Mouse (Mus musculus) intestine, postnatal 0 days (tissue): ENCODE measurements at regions not wholly inside any gene's neighbourhood (a gene's known extent, or its start where the extent isn't known, plus 50 kb on each side); places are given as distances from the start of the nearest gene placed in this dataset.

Experiments
- ATAC-seq: fragments of 200-750 bp; cut with Nextera tagmentation; 2 replicates; pipeline ENCODE4 v1.8.0; 2017; ENCODE audit warnings: mild to moderate bottlenecking, moderate TSS enrichment, moderate library complexity
- H3K27ac ChIP-seq: fragments of 300-500 bp; sonication (generic); 2 replicates; pipeline ENCODE4 v1.5.1; 2014; ENCODE audit warnings: mild to moderate bottlenecking, low read depth, low read length, moderate library complexity
- H3K27me3 ChIP-seq: fragments of 300-500 bp; sonication (generic); replicated peaks from 2 replicates; pipeline ENCODE4 v1.6.1; 2014; ENCODE audit warnings: low read length, mixed read lengths; ENCODE audit not compliant: control insufficient read depth, insufficient read depth
- H3K36me3 ChIP-seq: fragments of 300-500 bp; sonication (generic); 2 replicates; pipeline ENCODE4 v1.6.1; 2014; ENCODE audit warnings: mild to moderate bottlenecking, moderate library complexity; ENCODE audit not compliant: control insufficient read depth, insufficient read depth
- H3K4me1 ChIP-seq: fragments of 300-500 bp; sonication (generic); replicated peaks from 2 replicates; pipeline ENCODE4 v1.6.1; 2014; ENCODE audit warnings: antibody characterized with exemption, low read length, mixed read lengths; ENCODE audit not compliant: control insufficient read depth, insufficient read depth
- H3K4me2 ChIP-seq: fragments of 300-500 bp; sonication (generic); replicated peaks from 2 replicates; pipeline ENCODE4 v1.6.1; 2014; ENCODE audit warnings: low read depth, mild to moderate bottlenecking, moderate library complexity
- H3K4me3 ChIP-seq: fragments of 300-500 bp; sonication (generic); 2 replicates; pipeline ENCODE4 v1.5.1; 2014; ENCODE audit warnings: low read depth, low read length
- H3K9ac ChIP-seq: fragments of 300-500 bp; sonication (generic); 2 replicates; pipeline ENCODE4 v1.6.1; 2014; ENCODE audit warnings: mild to moderate bottlenecking, low read depth, low read length
- H3K9me3 ChIP-seq: fragments of 300-500 bp; sonication (generic); 2 replicates; pipeline ENCODE4 v1.6.1; 2016; ENCODE audit warnings: mixed run types; ENCODE audit not compliant: control insufficient read depth
- CTCF ChIP-seq: sonication (generic); IDR thresholded peaks from 2 replicates; pipeline ENCODE4 v1.5.1; 2016; ENCODE audit warnings: low read depth, mild to moderate bottlenecking, control low read depth, antibody characterized with exemption, moderate library complexity
- WGBS: fragments of 180-500 bp; shearing (Covaris S2); extraction: QIAGEN DNeasy Blood & Tissue Kit; methylation state at CpG from one replicate; pipeline ENCODE4 v1.1.7; 2014; 5-methylcytosine and 5-hydroxymethylcytosine counted together

- H3K36me3 ChIP-seq, result no peaks in the 10 kb centered on the region
- 80% methylated on average over 4 of the region's 4 CpGs for WGBS
- ATAC-seq, result no peak
- H3K4me1 ChIP-seq, result no peaks in the 10 kb centered on the region
- no peaks in the 10 kb centered on the region for H3K27me3 ChIP-seq
- no peak overlapping the region for H3K9ac ChIP-seq
- no peak overlapping the region for H3K4me2 ChIP-seq
- H3K27ac ChIP-seq, result no peak overlapping the region
- H3K9me3 ChIP-seq, result no peaks in the 10 kb centered on the region
- H3K4me3 ChIP-seq, result no peak overlapping the region
- TF ChIP-seq CTCF, result no peak
Observed at GRCm38 (mm10) chr8:41939298-41939697, 522.4 kb upstream of the Frg1 start.

GRCm38 (mm10) chr8:41921106-41921505 lies 504.2 kb upstream of the Frg1 start:
- H3K27ac ChIP-seq, result no peak overlapping the region
- no peaks in the 10 kb centered on the region for H3K9me3 ChIP-seq
- H3K4me3 ChIP-seq, result no peak overlapping the region
- H3K4me1 ChIP-seq, result no peaks in the 10 kb centered on the region
- WGBS, result 86% methylated on average over 7 of the region's 7 CpGs
- no peaks in the 10 kb centered on the region for H3K27me3 ChIP-seq
- H3K4me2 ChIP-seq, result no peak overlapping the region
- ATAC-seq, result no peak
- TF ChIP-seq CTCF, result no peak
- H3K9ac ChIP-seq, result no peak overlapping the region
- no peaks in the 10 kb centered on the region for H3K36me3 ChIP-seq

- no peak for ATAC-seq
- Histone ChIP-seq H3K36me3 (no peaks in the 10 kb centered on the region), H3K27me3 (no peaks in the 10 kb centered on the region), H3K4me3 (no peak overlapping the region), H3K4me1 (no peaks in the 10 kb centered on the region), H3K27ac (no peak overlapping the region), H3K9me3 (no peaks in the 10 kb centered on the region), H3K4me2 (no peak overlapping the region), H3K9ac (no peak overlapping the region)
- no peak for TF ChIP-seq CTCF
- WGBS, result 80% methylated on average over 3 of the region's 3 CpGs
Observed at GRCm38 (mm10) chr8:41920536-41920935, 503.7 kb upstream of the Frg1 start.

GRCm38 (mm10) chr8:41878029-41878748 lies 461.3 kb upstream of the Frg1 start:
- Histone ChIP-seq H3K4me2 (no peak overlapping the region), H3K27me3 (no peaks in the 10 kb centered on the region)

GRCm38 (mm10) chr8:41869681-41870356 lies 452.9 kb upstream of the Frg1 start:
- TF ChIP-seq CTCF, result no peak
- H3K27me3 ChIP-seq, result no peaks in the 10 kb centered on the region
- H3K4me1 ChIP-seq, result no peaks in the 10 kb centered on the region
- H3K36me3 ChIP-seq, result no peaks in the 10 kb centered on the region
- no peaks in the 10 kb centered on the region for H3K9me3 ChIP-seq
- H3K27ac ChIP-seq, result no peak overlapping the region
- no peak overlapping the region for H3K4me2 ChIP-seq
- H3K4me3 ChIP-seq, result no peak overlapping the region
- ATAC-seq, result no peak
- 79% methylated on average over 3 of the region's 3 CpGs for WGBS
- no peak overlapping the region for H3K9ac ChIP-seq

More at GRCm38 (mm10) chr8:41878029-41878748, 461.3 kb upstream of the Frg1 start:
- Histone ChIP-seq H3K36me3 (no peaks in the 10 kb centered on the region), H3K27ac (no peak overlapping the region), H3K4me3 (no peak overlapping the region), H3K4me1 (no peaks in the 10 kb centered on the region), H3K9ac (no peak overlapping the region), H3K9me3 (no peaks in the 10 kb centered on the region)
- TF ChIP-seq CTCF, result no peak
- 72% methylated on average over 2 of the region's 2 CpGs for WGBS
- ATAC-seq, result no peak

GRCm38 (mm10) chr8:41860918-41861317 lies 444.0 kb upstream of the Frg1 start:
- ATAC-seq, result no peak
- no peaks in the 10 kb centered on the region for H3K9me3 ChIP-seq
- no peak overlapping the region for H3K4me2 ChIP-seq
- no peaks in the 10 kb centered on the region for H3K4me1 ChIP-seq
- H3K4me3 ChIP-seq, result no peak overlapping the region
- no peak for TF ChIP-seq CTCF
- WGBS, result 90% methylated on average over 7 of the region's 7 CpGs
- no peaks in the 10 kb centered on the region for H3K27me3 ChIP-seq
- no peaks in the 10 kb centered on the region for H3K36me3 ChIP-seq
- H3K9ac ChIP-seq, result no peak overlapping the region
- H3K27ac ChIP-seq, result no peak overlapping the region
